Mouse (Mus musculus): ENCODE measurements around the gene Ak5.

Ak5 gene

DNA sequence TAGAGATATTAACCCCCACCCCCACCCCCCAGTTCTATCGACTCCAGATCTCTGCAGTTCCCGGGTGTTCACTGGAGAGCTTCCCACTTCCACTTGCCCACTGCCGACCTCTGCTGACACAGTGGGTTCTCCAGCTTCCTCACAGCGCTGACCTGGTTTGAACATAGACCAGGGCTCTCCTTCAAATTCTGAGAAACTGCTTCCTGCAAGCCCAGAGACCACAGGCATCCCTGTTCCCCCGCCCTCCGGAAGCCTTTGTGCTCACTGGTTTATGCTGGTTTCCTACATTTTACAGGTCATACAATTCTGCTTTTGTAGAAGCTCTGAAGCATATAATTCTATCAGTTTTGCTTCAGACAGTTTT lies 98.9 kb downstream of the Ak5 start:
- no peak for TF ChIP-seq NANOG (IDR thresholded peaks at IDR 0.05; ENCODE audit: borderline replicate concordance, low read length)
- no peak for TF ChIP-seq POU5F1 (IDR thresholded peaks at IDR 0.05; ENCODE audit: borderline replicate concordance, low read length)
- no peak for TF ChIP-seq CTCF (conservative IDR thresholded peaks at IDR 0.05; ENCODE audit: low read length)
- Histone ChIP-seq H3K36me3 (ENCODE audit: insufficient read depth, low read length) (no peaks in the 10 kb centered on the region), H3K27me3 (ENCODE audit: insufficient read depth, low read length) (no peaks in the 10 kb centered on the region), H3K4me1 (replicated peaks; ENCODE audit: low read depth, low read length) (0 out of 2 replicates have a peak, but pooled peaks cover 8% of the 10 kb centered on the region), H3K4me3 (replicated peaks; ENCODE audit: low read length) (no peak overlapping the region), H3K9me3 (ENCODE audit: low read length) (no peaks in the 10 kb centered on the region)

- Histone ChIP-seq H3K9me3 (ENCODE audit: low read length) (no peaks in the 10 kb centered on the region), H3K27me3 (ENCODE audit: insufficient read depth, low read length) (no peaks in the 10 kb centered on the region)
Observed at GRCm38 (mm10) chr3:152568455-152569241, 99.5 kb downstream of the Ak5 start.

GRCm38 (mm10) chr3:152564516-152565113 lies 103.5 kb downstream of the Ak5 start:
- Histone ChIP-seq H3K27me3 (ENCODE audit: insufficient read depth, low read length) (no peaks in the 10 kb centered on the region), H3K36me3 (ENCODE audit: insufficient read depth, low read length) (no peaks in the 10 kb centered on the region), H3K4me1 (replicated peaks; ENCODE audit: low read depth, low read length) (0 out of 2 replicates have a peak, but pooled peaks cover 8% of the 10 kb centered on the region), H3K9me3 (ENCODE audit: low read length) (no peaks in the 10 kb centered on the region), H3K4me3 (replicated peaks; ENCODE audit: low read length) (no peak overlapping the region)
- no peak for TF ChIP-seq NANOG (IDR thresholded peaks at IDR 0.05; ENCODE audit: borderline replicate concordance, low read length)
- no peak for TF ChIP-seq POU5F1 (IDR thresholded peaks at IDR 0.05; ENCODE audit: borderline replicate concordance, low read length)
- TF ChIP-seq CTCF (conservative IDR thresholded peaks at IDR 0.05; ENCODE audit: low read length), result no peak

More at GRCm38 (mm10) chr3:152568455-152569241, 99.5 kb downstream of the Ak5 start:
- Histone ChIP-seq H3K36me3 (ENCODE audit: insufficient read depth, low read length) (no peaks in the 10 kb centered on the region), H3K4me1 (replicated peaks; ENCODE audit: low read depth, low read length) (0 out of 2 replicates have a peak, but pooled peaks cover 8% of the 10 kb centered on the region), H3K4me3 (replicated peaks; ENCODE audit: low read length) (no peak overlapping the region)
- TF ChIP-seq POU5F1 (IDR thresholded peaks at IDR 0.05; ENCODE audit: borderline replicate concordance, low read length), result no peak
- no peak for TF ChIP-seq CTCF (conservative IDR thresholded peaks at IDR 0.05; ENCODE audit: low read length)
- TF ChIP-seq NANOG (IDR thresholded peaks at IDR 0.05; ENCODE audit: borderline replicate concordance, low read length), result no peak

GRCm38 (mm10) chr3:152563833-152564232 lies 104.3 kb downstream of the Ak5 start:
- H3K27me3 ChIP-seq (ENCODE audit: insufficient read depth, low read length), result no peaks in the 10 kb centered on the region
- 0 out of 2 replicates have a peak, but pooled peaks cover 3% of the 10 kb centered on the region for H3K4me1 ChIP-seq (replicated peaks; ENCODE audit: low read depth, low read length)
- H3K9me3 ChIP-seq (ENCODE audit: low read length), result no peaks in the 10 kb centered on the region
- no peaks in the 10 kb centered on the region for H3K36me3 ChIP-seq (ENCODE audit: insufficient read depth, low read length)
- H3K4me3 ChIP-seq (replicated peaks; ENCODE audit: low read length), result no peak overlapping the region
- TF ChIP-seq POU5F1 (IDR thresholded peaks at IDR 0.05; ENCODE audit: borderline replicate concordance, low read length) (no peak), CTCF (conservative IDR thresholded peaks at IDR 0.05; ENCODE audit: low read length) (no peak)

DNA sequence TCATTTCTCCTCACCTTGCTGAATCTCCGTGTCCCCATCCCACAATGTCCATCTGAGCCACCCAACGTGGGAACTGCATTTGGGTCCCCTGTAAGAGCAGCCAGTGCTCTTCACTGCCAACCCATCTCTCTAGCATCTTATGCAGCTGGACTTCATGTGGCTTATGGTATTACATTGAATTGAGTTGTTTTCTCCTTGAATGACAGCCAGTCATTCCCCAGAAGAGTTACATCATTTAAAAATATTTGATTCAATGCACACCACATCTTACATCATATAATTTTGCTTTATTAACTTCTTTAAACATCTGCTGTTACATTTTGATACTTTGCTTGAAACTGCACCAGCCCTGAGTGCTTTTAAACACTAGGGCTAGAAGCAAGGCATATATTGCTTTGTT lies 106.5 kb downstream of the Ak5 start:
- Histone ChIP-seq H3K27me3 (ENCODE audit: insufficient read depth, low read length) (no peaks in the 10 kb centered on the region), H3K9me3 (ENCODE audit: low read length) (no peaks in the 10 kb centered on the region), H3K4me1 (replicated peaks; ENCODE audit: low read depth, low read length) (peaks cover 8% of the 10 kb centered on the region), H3K4me3 (replicated peaks; ENCODE audit: low read length) (no peak overlapping the region), H3K36me3 (ENCODE audit: insufficient read depth, low read length) (no peaks in the 10 kb centered on the region)
- no peak for TF ChIP-seq CTCF (conservative IDR thresholded peaks at IDR 0.05; ENCODE audit: low read length)
- TF ChIP-seq POU5F1 (IDR thresholded peaks at IDR 0.05; ENCODE audit: borderline replicate concordance, low read length), result no peak
- no peak for TF ChIP-seq NANOG (IDR thresholded peaks at IDR 0.05; ENCODE audit: borderline replicate concordance, low read length)

GRCm38 (mm10) chr3:152559295-152559694 lies 108.9 kb downstream of the Ak5 start:
- Histone ChIP-seq H3K4me1 (replicated peaks; ENCODE audit: low read depth, low read length) (peaks cover 11% of the 10 kb centered on the region), H3K9me3 (ENCODE audit: low read length) (peaks cover under 1% of the 10 kb centered on the region; the same call in 1 of the 2 replicates), H3K36me3 (ENCODE audit: insufficient read depth, low read length) (no peaks in the 10 kb centered on the region), H3K27me3 (ENCODE audit: insufficient read depth, low read length) (no peaks in the 10 kb centered on the region), H3K4me3 (replicated peaks; ENCODE audit: low read length) (no peak overlapping the region)
- TF ChIP-seq CTCF (conservative IDR thresholded peaks at IDR 0.05; ENCODE audit: low read length) (no peak), NANOG (IDR thresholded peaks at IDR 0.05; ENCODE audit: borderline replicate concordance, low read length) (no peak), POU5F1 (IDR thresholded peaks at IDR 0.05; ENCODE audit: borderline replicate concordance, low read length) (no peak)

DNA sequence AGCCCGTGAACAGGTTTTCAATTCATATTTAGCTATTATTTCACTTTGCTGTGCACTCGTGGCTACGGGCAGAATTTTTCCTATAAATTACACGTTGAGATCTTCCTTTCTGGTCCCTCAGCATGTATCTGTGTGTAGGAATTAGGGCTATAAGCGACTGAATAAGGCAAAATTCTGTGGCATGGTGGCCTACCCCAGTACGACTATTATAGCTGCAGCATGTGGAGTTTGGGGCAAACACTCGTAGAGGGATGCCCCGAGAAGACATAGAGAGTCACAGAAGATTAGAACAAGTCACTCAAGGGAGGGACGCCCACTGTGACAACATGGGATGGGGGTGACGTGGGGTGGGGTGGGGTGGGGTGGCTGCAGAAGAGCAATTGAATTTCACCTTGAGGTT lies 110.1 kb downstream of the Ak5 start:
- Histone ChIP-seq H3K9me3 (ENCODE audit: low read length) (peaks cover 11% of the 10 kb centered on the region), H3K4me1 (replicated peaks; ENCODE audit: low read depth, low read length) (peaks cover 11% of the 10 kb centered on the region), H3K36me3 (ENCODE audit: insufficient read depth, low read length) (no peaks in the 10 kb centered on the region), H3K27me3 (ENCODE audit: insufficient read depth, low read length) (no peaks in the 10 kb centered on the region), H3K4me3 (replicated peaks; ENCODE audit: low read length) (no peak overlapping the region)
- no peak for TF ChIP-seq CTCF (conservative IDR thresholded peaks at IDR 0.05; ENCODE audit: low read length)
- TF ChIP-seq NANOG (IDR thresholded peaks at IDR 0.05; ENCODE audit: borderline replicate concordance, low read length), result no peak
- TF ChIP-seq POU5F1 (IDR thresholded peaks at IDR 0.05; ENCODE audit: borderline replicate concordance, low read length), result no peak

DNA sequence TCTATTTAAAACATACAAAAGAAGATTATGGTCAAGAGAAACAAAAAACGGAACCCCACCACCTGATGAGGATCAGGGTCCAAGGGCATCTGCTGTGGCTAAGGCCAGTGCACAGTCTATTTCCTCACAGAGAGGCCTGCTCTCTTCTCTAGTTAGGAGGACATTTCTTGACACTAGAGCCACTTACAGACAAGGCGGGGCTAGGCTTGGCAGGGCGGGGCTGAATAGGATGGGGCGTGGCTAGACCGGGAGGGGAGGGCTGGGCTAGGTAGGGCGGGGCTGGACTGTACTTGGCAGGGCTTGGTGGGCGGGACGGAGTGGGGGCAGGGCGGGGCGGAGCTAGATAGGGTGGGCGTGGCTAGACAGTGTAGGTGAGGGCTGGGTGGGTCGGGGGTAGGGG lies 110.5 kb downstream of the Ak5 start:
- peaks cover 11% of the 10 kb centered on the region for H3K4me1 ChIP-seq (replicated peaks; ENCODE audit: low read depth, low read length)
- no peak overlapping the region for H3K4me3 ChIP-seq (replicated peaks; ENCODE audit: low read length)
- TF ChIP-seq NANOG (IDR thresholded peaks at IDR 0.05; ENCODE audit: borderline replicate concordance, low read length) (no peak), POU5F1 (IDR thresholded peaks at IDR 0.05; ENCODE audit: borderline replicate concordance, low read length) (no peak), CTCF (conservative IDR thresholded peaks at IDR 0.05; ENCODE audit: low read length) (no peak)
- H3K9me3 ChIP-seq (ENCODE audit: low read length), result peaks cover 11% of the 10 kb centered on the region
- no peaks in the 10 kb centered on the region for H3K27me3 ChIP-seq (ENCODE audit: insufficient read depth, low read length)
- no peaks in the 10 kb centered on the region for H3K36me3 ChIP-seq (ENCODE audit: insufficient read depth, low read length)
